Mouse (Mus musculus) urinary bladder, postnatal 36 days (tissue): ENCODE results near the gene Sh2d1b2.
"Not testable (repeated sequence)": the region's sequence is repeated elsewhere in the genome, so short reads cannot be mapped to it uniquely, and the experiment has no call there.

Source experiments
- DNase-seq, 2 experiments: peaks; one replicate each; pipeline ENCODE4 v3.0.0; 2022; ENCODE audit warnings: low spot score in 2 of 2, mixed read lengths in 1 of 2

Sh2d1b2 gene

DNA sequence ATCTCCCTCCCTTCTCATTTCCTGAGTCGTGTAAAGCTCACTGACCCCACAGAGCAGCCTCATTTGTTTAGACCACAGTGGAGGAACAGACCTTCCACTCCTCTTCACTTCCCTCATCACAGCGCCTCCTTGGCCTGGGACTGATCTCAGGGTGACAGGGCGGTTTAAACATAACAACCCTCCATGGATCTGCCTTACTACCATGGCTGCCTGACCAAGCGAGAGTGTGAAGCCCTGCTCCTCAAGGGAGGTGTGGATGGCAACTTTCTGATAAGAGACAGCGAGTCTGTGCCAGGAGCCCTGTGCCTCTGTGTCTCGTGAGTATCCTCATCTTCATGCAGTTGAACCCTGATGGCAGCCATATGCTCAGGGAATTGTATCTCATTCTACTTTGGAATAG, at the start of gene Sh2d1b2:
Gene Sh2d1b2 (plus strand): TSS at position 62 of the 400 bp plus-strand sequence.
- not testable (repeated sequence) for DNase-seq

DNA sequence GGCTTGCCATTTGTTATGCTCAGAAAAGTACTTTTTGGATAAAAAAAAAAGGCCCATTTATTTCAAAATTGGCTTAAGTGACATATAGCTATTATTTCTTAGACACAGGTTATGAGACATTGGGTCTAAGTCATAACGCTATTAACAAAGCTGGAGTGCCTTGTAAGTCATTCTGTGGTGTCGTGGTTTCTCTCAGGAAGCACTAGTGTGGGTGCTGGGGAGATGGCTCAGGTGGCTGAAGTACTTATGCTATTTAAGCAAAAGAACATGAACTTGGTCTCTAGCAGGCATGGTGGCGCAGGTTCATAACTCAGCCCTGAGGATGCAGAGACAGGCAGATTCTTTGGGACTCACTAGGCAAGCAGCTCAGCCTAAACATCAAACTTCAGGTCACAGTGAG, 47.4 kb upstream of the Sh2d1b2 start:
- no peak for DNase-seq

DNA sequence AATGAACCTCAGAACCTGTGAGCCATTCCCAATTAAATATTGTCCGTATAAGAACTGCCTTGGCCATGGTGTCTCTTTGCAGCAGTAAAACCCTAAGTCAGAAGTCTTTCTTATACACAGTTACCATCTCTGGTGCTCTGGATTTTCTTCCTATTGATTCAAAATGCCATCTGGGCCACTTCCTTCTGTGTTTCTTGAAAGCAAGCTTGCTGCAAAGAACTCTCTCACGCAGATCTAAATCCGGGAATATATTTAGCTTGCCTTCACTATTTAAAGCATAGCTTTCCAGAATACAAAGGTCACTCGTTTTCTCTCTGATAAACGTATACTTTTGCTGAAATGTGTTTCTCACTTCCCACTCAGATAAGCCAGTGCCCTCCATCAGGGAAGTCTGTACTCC, 46.0 kb upstream of the Sh2d1b2 start:
- no peak for DNase-seq

DNA sequence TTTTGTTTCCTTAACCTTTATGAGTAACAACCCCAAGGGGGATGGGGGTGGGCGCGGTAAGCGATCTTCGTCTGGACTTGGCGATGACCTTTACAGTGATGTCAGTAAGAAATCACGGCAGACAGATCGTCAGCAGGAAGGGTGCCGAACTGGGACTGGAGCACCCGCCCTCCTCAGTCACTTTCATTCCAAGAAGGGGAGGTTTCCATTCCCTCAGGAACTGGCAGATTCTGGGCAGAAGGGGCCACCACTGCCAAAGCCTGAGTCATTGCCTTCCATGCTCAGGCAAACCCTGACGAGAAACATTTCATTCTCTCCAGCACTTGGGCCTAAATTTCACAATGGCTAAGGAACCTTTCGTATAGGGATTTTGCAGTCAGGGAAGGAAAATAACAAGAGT, 43.9 kb upstream of the Sh2d1b2 start:
- peak; percentile 42 to 74 for DNase-seq

DNA sequence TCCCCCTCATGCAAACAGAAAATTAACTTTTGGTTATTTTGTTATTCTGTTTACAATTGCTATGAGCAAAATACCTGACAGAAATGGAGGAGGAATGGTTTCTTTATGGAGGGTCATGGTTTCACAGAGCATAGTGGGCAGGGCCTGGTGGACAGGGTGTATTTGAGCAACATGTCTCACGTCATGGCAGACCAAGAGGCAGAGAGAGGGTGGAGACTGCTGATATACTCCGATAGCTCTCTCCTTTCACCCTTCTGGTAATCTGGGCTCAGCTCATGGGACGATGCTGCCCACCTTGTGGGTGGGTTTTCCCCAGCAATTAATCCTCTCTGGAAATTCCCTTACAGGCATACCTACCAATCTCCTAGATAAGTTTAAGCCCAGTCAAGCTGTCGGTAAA, 42.3 kb upstream of the Sh2d1b2 start:
- DNase-seq = no peak

DNA sequence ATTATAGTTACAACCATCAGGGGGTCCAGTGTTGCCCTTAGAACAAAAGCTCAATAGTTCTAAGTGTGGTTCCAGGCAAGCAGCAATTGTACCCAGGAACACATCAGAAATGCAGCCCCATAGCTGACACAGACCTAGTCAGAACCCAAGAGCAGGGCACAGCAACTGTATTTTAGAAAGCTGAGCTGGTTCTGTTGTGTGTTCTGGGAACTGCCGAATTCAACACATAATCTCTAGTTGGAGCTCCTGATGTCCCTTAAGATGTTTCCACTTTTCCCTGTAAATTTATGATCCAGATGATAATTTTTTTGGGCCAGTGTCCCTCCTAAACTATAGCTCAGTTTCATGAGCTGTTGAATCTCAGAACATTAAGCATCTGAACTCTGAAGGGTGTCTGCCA, 40.6 kb upstream of the Sh2d1b2 start:
- DNase-seq = no peak

DNA sequence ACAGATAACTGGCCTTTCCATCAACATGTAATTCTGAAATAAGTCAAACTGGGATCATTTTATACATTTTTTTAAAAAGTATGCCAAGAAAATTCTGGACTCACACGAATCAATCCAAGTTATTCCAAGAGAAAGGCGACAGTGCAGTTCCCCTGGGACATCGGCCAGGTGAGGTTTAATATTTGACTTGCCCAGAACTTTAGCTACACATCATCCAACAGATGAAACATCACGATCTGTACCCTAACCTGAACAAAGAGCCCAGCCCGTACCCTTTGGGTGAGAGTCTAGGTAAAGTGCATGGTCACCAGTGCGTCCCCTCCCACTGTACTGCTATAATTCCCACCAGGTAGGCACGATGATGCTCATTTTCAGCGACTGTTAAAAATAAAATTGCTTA, 36.3 kb upstream of the Sh2d1b2 start:
- no peak for DNase-seq

DNA sequence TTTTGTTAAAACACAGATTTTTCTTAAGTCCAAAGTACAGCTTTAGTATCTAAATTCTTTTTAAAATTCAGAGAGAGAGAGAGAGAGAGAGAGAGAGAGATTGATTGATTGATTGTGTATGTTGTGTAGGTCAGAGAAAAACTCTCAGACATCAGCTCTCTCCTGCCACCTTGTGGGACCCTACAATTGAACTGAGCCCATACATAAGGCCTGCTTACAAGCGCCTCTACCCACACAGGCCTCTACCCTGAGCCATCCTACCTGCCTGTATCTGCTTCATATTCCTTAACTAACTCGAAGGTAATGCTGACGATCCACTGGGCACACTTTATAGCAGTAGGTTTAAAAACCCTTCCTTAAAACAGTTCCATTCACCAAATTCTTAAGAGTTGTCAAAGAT, 32.2 kb upstream of the Sh2d1b2 start:
- peak in 1 of 2 experiments; percentile 21 for DNase-seq

DNA sequence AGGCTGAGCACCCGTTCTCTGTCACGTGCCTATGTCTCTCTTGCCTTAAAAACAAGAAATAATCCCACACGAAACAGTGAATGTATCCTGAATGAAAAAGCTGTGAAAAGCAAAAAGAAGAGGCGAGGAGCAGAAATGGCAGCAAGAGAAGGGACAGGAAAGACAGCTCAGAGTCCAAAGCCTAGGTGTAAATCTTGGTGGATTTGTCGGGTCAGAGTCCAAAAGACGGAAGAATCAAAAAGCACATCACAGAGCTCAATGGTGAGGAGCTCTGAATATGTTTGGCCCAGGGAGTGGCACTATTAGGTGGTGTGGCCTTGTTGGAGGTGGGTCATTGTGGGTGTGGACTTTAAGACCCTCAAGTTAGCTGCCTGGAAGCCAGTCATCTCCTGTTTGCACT, 26.2 kb upstream of the Sh2d1b2 start:
- no peak for DNase-seq

DNA sequence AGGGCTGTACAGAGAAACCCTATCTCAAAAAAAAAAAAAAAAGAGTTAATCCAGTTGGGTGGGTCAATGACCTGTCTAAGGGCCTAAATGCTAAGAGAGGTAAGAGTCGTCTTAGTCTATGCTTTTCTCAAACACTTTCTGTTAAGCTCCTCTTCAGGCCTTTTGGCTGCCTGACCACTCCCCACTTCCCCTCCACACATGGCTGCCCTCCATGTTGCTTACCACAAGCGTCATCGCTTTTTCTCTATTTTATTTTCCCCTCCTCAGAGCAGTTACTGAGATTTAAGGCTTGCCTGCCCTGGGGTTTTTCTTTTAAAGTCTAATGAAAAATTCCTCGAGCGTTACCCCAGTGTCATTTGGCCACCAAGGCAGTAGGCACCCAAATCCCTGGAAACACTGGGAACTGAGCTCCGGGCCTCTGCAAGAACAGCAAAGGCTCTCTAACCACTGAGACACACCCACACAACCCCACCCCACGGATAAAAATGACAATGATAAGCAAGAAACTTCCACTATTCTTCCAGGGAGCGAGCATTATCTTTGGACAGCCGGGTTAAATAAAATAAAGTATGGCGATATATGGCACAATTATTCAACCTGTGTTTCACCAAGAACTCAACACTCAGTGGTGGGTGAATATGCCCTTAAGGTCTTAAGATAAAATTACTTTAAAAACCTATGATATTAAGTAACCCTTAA, 19.2 kb upstream of the Sh2d1b2 start:
- no peak for DNase-seq

DNA sequence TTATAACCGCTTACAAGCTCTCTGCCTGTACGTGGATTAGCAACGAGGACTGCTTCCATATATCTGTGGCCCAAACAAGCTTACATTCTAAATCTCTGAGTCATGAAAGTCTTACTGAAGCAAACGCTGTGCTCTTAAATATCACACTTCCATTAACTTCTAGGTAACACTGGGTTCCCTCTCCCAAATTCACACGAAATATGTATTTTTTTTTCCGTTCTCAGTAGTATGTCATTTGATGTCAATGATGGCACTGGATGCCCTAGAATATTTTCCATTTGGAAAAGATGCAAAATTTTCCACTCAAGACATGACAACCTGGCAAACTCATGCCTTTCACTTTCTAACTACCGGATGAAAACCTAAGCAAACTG, 18.2 kb upstream of the Sh2d1b2 start:
- DNase-seq = no peak

DNA sequence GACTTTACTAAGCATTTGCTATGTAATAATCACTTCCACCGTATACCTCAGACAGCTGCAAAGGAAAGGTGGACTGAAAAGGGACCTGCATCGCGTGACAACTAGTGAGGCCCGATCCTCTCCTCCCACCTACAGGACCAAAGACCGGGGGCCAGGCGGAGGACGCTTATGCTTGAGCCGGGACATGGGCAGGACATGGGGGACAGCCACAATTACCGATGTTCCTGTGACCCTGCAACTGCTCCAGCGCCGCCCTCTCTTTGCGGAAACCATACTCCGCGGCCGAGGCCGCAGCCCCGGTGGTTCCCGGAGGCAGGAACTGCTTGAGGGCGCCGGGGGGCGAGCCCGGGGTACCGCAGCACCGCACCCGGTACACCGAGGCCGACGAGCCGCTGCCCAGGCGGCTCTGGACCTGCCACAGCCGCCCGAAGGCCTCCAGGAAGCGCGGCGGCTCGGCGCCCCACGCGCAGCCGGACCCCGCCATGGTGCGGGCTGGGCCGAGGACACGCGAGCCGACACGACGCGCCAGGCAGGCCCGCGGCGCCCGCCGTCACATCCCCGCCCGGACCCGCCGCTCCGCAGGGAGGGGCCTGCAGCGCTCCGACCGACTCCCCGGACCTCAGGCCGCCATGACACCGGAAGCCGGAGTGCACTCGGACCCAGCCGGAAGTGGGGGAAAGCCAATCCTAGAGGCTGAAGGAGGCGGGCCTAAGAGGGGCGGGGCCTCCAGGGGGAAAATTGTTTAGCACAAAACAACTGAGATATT, 17.6 kb upstream of the Sh2d1b2 start, which contains the start of gene Uhmk1:
Gene Uhmk1 (minus strand): TSS at position 641 of the 766 bp plus-strand sequence.
- DNase-seq = peak; percentile 80 to 91

DNA sequence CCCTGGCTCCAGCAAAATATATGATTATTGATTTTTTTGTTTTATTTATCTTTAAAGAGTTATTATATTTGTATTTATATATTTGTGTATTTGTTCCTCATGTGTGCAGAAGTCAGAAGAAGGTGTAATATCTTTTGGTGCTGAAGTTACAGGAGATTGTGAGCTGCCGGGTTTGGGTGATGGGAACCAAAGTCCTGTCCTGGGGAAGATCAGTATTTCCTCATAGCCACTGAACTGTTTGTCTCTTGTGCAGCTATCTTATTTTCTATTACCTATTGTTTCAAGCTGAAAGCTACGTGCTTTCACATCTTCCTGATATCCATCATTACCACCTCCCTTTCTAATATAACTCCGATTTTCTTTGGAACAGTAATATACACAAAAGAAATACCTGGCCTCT, 17.0 kb upstream of the Sh2d1b2 start:
- no peak for DNase-seq

DNA sequence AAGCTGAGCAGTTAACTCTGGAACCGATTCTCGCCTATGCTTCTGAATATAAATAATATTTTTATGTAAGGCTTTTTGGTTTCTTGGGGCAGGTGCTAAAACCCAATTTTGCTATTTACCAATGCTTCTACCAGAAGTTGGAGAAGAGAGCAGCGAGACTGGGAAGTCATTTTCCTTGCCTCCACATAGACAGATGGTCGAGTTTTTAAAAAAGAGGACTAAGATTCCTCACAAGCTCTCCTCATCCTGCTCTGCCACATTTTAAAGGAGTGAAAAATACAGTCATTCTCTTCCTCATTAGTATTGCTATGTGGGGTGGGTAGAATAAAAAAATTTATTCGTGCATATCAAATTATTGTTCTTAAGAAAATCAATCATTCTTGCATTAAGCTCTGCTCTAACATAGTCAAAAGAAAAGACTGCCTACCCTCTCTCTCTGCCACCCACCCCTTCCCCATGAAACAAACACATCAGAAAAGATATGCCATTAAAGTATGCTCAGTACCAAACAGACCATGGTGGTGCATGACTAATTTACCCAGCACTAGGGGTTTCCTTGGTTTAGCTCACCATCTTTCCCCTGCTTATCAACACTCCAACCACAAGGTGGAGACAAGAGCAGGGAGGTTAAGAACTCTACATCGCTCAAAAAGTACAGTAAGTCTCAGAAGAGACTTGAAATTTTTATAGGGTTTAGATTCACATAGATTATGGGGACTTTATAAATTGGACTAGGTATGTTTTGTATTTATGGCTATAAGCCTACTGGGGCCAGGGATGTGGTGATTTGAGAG, 14.3 kb upstream of the Sh2d1b2 start:
- no peak for DNase-seq

DNA sequence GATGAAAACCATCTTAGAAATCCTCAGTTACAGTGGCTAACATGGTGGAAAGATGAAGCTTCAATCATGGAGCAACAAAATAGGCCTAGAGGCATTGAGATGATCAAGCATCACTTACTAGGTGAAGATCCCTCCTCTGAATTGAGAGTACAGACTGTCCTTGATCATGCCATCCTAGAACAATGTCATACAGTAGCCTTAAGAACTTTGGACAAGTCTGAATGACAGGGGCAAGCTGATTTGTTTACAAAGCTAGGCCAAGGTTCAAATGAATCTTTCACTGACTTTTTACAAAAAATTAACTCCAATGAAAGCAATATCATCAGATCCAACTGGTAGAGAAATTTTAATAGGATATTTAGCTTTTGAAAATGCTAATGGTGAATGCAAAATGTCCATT, 12.2 kb upstream of the Sh2d1b2 start:
- DNase-seq = no peak

DNA sequence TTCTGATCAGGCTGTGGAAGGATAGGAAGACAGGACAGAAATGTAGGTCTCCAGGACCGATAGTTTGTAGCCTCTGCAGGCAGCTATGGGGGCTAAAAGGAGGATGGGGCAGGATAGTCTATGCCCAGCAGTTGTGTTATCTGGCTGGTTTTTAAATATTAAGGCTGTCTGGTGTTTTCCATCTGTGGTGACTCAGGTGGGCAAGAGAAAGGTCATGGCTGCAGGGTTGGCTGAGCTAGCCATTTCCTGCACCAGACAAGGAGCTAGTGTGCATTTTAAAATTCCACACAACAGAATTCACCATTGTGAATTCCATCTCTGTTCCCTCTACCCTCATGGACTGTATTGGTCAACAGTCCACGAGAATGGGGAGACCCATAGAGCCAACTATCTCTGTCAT, 9.3 kb upstream of the Sh2d1b2 start:
- DNase-seq = no peak

DNA sequence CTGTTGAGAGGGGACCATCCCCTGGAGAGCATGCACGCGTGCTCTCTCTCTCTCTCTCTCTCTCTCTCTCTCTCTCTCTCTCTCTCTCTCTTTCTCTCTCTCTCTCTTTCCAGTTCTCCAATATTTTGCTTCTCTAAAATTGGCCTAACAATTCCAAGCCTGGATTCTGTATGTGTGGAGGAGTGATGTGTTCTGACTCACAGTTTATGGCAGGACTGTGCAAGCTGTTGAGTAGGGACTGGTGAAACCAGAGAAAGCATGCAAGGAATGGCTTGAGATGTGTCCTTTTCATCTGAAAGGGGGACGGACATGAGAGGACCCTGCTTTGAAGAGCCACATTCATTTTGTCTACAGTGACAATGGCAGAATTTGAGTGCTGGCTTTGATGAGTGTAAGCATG, 12.5 kb downstream of the Sh2d1b2 start:
- no peak for DNase-seq

DNA sequence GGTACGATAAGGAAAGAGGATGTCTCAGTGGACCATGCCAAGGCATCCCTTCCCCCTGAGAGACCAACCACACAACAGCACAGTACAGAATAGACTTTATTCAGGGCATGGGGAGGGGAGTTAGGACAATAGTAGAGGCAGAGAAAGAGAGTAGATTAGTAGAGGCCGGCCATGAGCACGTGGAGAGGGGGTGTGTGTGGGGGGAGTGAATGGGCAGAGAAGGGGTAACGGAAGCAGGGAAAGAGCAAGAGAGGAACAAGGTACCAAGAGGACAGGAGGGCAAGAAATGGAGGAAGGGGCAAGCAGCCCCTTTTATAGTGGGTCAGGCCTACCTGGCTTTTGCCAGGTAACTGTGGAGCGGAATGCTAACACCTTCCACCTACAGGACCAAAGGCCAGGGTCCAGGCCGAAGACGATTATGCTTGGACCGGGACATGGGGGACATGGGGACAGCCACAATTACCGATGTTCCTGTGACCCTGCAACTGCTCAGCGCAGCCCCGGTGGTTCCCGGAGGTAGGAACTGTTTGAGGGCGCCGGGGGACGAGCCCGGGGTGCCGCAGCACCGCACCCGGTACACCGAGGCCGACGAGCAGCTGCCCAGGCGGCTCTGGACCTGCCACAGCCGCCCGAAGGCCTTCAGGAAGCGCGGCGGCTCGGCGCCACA, 22.5 kb downstream of the Sh2d1b2 start:
- peak in 1 of 2 experiments; percentile 2 for DNase-seq

DNA sequence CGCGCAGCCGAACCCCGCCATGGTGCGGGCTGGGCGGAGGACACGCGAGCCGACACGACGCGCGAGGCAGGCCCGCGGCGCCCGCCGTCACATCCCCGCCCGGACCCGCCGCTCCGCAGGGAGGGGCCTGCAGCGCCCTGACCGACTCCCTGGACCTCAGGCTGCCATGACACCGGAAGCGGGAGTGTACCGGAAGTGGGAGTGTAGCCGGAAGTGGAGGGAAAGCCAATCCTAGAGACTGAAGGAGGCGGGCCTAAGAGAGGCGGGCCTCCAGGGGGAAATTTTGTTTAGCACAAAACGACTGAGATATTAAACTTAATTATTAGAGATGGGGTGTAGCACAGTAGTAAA, 23.0 kb downstream of the Sh2d1b2 start:
- peak; percentile 75 to 86 for DNase-seq

DNA sequence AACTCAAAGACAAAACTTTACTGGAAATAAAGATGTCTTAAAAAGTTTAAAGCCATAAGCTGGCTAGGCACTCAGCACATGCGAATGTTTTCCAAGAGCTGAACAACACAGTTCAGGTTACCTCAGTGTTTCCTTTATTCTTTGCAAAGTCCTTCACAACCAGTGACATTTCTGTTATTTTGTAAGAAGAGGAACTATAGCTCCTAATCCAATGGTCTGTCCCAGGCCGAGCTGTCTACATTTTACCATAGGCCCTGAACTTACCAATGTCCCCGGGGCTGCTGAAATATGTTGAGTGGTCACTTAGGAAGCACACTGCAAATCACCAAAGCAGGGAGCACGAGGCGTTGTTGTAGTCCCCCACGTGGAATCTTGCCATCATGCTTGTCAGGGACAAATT, 37.7 kb downstream of the Sh2d1b2 start:
- no peak for DNase-seq

DNA sequence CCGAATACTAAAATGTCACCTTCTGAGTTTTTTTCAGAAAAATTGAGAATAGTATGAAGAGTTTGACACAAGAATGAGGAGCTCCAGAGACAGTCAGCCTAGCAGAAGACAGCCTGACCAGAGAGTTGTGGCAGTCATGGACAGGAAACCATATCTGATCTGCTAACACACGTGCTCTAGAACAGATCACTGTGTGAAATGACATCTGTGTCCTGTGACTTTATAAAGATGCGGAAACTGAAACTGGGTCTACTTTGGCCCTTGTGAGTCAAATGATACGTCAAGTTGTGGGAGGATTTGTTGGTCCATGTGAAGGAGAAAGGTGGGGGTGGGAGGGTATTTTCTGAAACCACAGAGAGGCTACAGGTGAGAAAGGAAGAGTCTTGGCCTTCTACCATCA, 38.1 kb downstream of the Sh2d1b2 start:
- no peak for DNase-seq

DNA sequence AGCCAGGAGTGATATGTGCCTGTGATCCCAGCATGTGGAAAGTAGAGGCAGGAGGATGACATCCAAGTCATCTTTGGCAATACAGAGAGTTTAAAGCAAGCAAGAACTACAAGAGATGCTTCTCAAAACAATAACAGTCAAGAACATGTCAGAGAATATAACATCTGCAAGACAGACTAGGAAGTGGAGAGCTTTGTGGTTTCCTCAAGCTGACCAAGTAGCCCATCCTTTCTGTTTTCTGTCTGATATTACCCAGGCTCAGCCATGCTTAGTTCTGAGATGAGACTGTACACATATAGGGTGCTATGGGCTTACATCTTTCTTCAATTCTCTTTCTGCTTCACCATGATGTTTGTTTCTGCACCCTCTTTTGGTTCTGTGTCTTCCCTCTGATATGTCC, 40.7 kb downstream of the Sh2d1b2 start:
- DNase-seq = no peak
